Mouse (Mus musculus) lung, embryonic 14.5 days (tissue): Measurements from ENCODE around the gene Htr3b. TPM values are rescaled to one million over a fixed set of nuclear protein-coding genes. Genes with fewer than 3 reads are reported as not detected.
"Not testable (repeated sequence)": the region's sequence is repeated elsewhere in the genome, so short reads cannot be mapped to it uniquely, and the experiment has no call there.

Source experiments
- ATAC-seq: fragments of 200-750 bp; cut with Nextera tagmentation; 2 replicates; pipeline ENCODE4 v1.8.0; 2017; ENCODE audit warnings: mild to moderate bottlenecking, moderate TSS enrichment, moderate library complexity; ENCODE audit not compliant: insufficient read depth
- DNase-seq: peaks from one replicate; pipeline ENCODE4 v3.0.0-alpha.2; 2015
- H3K27ac ChIP-seq: fragments of 300-500 bp; sonication (generic); 2 replicates; pipeline ENCODE4 v1.5.1; 2014; ENCODE audit warnings: low read depth, mild to moderate bottlenecking, moderate library complexity
- H3K27me3 ChIP-seq: fragments of 300-500 bp; sonication (generic); 2 replicates; pipeline ENCODE4 v1.6.1; 2014; ENCODE audit warnings: low read length, control low read depth; ENCODE audit not compliant: insufficient read depth
- H3K36me3 ChIP-seq: fragments of 300-500 bp; sonication (generic); 2 replicates; pipeline ENCODE4 v1.6.1; 2014; ENCODE audit warnings: control low read depth; ENCODE audit not compliant: insufficient read depth
- H3K4me1 ChIP-seq: fragments of 300-500 bp; sonication (generic); 2 replicates; pipeline ENCODE4 v1.6.1; 2014; ENCODE audit warnings: antibody characterized with exemption, control low read depth; ENCODE audit not compliant: insufficient read depth
- H3K4me2 ChIP-seq: fragments of 300-500 bp; sonication (generic); 2 replicates; pipeline ENCODE4 v1.6.1; 2014; ENCODE audit warnings: mild to moderate bottlenecking
- H3K4me3 ChIP-seq: fragments of 300-500 bp; sonication (generic); 2 replicates; pipeline ENCODE4 v1.5.1; 2014; ENCODE audit warnings: low read depth, low read length
- H3K9ac ChIP-seq: fragments of 300-500 bp; sonication (generic); 2 replicates; pipeline ENCODE4 v1.6.1; 2014
- H3K9me3 ChIP-seq: fragments of 300-500 bp; sonication (generic); 2 replicates; pipeline ENCODE4 v1.6.1; 2016; ENCODE audit warnings: low read depth, low read length, control low read depth
- CTCF ChIP-seq: IDR thresholded peaks from 2 replicates; pipeline ENCODE4 v1.5.1; 2016; ENCODE audit warnings: antibody characterized with exemption, low read depth
- WGBS: fragments of 180-500 bp; shearing (Covaris S2); extraction: QIAGEN DNeasy Blood & Tissue Kit; methylation state at CpG from one replicate; pipeline ENCODE4 v1.1.7; 2014; 5-methylcytosine and 5-hydroxymethylcytosine counted together
- polyA plus RNA-seq: library from polyadenylated mRNA; unstranded; fragments of >200 nt; fragmentation: Nextera tagmentation; extraction: Ambion mirVana; gene quantifications from 2 replicates; pipeline ENCODE4 v1.2.1, GENCODE M21; 2014

Htr3b gene
- polyA plus RNA-seq, 1 experiment from 2014 or later = not detected

GRCm38 (mm10) chr9:48985708-48986088, 20.9 kb upstream of the Htr3b start:
- no peak for TF ChIP-seq CTCF
- peak; percentile 57 for DNase-seq
- no peaks in the 10 kb centered on the region for H3K27me3 ChIP-seq
- peak overlapping the region; percentile 83; the same call in 1 of the 2 replicates for H3K27ac ChIP-seq
- under 1% methylated on average over 20 of the region's 20 CpGs for WGBS
- H3K4me1 ChIP-seq = peaks cover 8% of the 10 kb centered on the region; the same call in 1 of the 2 replicates
- no peaks in the 10 kb centered on the region for H3K9me3 ChIP-seq
- no peaks in the 10 kb centered on the region for H3K36me3 ChIP-seq
- peak overlapping the region; percentile 80 for H3K9ac ChIP-seq
- peak overlapping the region; percentile 72 for H3K4me3 ChIP-seq
- ATAC-seq = no peak
- H3K4me2 ChIP-seq = peak overlapping the region; percentile 73

DNA sequence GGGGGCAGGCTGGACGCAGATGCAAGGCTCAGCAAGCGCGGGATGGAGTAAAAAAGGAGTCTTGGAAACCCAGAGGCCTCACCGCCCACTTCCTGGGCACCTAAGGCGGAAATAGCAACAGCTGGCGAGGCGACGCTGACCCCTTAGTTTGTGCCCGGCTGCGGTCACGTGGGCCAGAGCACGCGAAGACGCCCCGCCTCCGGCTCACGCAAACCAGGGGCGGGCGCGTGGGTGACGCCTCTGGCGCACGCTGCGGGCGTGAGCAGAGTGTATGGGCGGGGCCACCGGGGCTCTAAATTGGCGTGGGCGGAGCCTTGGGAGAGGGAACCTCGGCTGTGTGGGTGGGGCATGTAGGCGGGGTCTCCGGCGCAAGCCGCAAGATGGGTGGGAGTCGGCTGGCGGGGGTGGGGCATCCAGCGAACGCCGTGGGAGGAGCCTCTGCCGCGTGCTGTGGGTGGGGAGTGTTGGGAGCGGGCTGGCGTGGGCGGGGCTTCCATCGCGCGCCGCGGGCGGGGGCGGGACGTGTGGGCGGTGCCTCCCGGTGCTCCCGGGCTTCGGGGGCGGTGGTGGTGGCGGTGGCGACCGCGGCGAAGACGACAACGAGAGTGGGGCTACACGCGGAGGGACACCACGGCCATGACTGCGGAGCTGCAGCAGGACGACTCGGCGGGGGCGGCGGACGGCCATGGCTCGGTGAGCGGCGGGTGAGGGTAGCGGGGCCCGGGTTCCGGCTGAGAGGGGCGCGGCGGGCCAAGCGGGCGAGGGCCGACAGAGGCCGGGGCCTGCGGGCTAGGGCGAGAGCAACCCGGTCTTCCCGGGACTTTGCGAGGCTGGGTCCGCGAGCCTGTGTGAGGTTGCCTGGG, 20.3 kb upstream of the Htr3b start, which contains the start of gene Usp28:
TSS of gene Usp28 (plus strand) at position 531 of the 863 bp plus-strand sequence.
- no peak for TF ChIP-seq CTCF
- Histone ChIP-seq H3K27ac (peak within 1 kb of the TSS; percentile 90), H3K4me3 (peak within 1 kb of the TSS; percentile 72), H3K36me3 (no peaks in the 10 kb centered on the region), H3K27me3 (no peaks in the 10 kb centered on the region), H3K4me1 (peaks cover 8% of the 10 kb centered on the region; the same call in 1 of the 2 replicates), H3K9me3 (no peaks in the 10 kb centered on the region), H3K4me2 (peak within 1 kb of the TSS; percentile 73), H3K9ac (peak within 1 kb of the TSS; percentile 80)
- peak; percentile 100 for DNase-seq
- WGBS = under 1% methylated on average over 89 of the region's 94 CpGs
- peak; percentile 93 for ATAC-seq

DNA sequence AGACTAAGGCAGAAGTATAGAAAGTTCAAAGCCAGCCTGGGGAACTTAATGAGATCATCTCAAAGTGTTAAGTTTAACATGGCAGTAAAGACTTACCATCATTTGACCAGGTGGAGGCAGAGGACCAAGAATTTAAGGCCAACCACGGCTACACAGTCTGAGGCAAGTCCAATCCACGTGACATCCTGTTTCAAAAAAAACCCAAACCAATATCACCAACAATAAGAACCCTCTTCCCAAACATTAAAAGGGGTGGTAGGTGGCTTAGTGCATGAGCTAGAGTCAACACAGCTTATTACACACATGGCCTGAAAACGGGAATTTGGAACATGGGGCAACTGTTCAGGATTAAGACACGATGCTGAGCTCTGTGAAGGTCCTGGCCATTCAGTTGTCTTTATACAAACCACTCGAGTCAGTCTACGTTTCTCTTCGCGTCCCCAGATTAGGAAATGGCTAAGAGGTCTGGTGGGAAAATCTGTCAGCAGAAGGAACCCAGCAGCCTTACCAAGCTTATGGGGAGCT, 19.6 kb upstream of the Htr3b start:
- Histone ChIP-seq H3K27ac (peak overlapping the region; percentile 90), H3K4me1 (peaks cover 8% of the 10 kb centered on the region; the same call in 1 of the 2 replicates), H3K4me3 (peak overlapping the region; percentile 72), H3K4me2 (peak overlapping the region; percentile 73), H3K9me3 (no peaks in the 10 kb centered on the region), H3K36me3 (no peaks in the 10 kb centered on the region), H3K27me3 (no peaks in the 10 kb centered on the region), H3K9ac (peak overlapping the region; percentile 61)
- 23% methylated on average over 8 of the region's 8 CpGs for WGBS
- DNase-seq = peak; percentile 15
- peak; percentile 32; the same call in 1 of the 2 replicates for ATAC-seq
- TF ChIP-seq CTCF = no peak

GRCm38 (mm10) chr9:48983801-48984200, 19.0 kb upstream of the Htr3b start:
- ATAC-seq = not testable (repeated sequence)
- 91% methylated on average over 6 of the region's 6 CpGs for WGBS

GRCm38 (mm10) chr9:48981827-48982226, 17.0 kb upstream of the Htr3b start:
- H3K27ac ChIP-seq = no peak overlapping the region
- no peak overlapping the region for H3K4me2 ChIP-seq
- ATAC-seq = no peak
- peaks cover 3% of the 10 kb centered on the region; the same call in 1 of the 2 replicates for H3K4me1 ChIP-seq
- no peak overlapping the region for H3K4me3 ChIP-seq
- H3K27me3 ChIP-seq = no peaks in the 10 kb centered on the region
- no peaks in the 10 kb centered on the region for H3K36me3 ChIP-seq
- no peak for TF ChIP-seq CTCF
- DNase-seq = no peak
- no peak overlapping the region for H3K9ac ChIP-seq
- H3K9me3 ChIP-seq = no peaks in the 10 kb centered on the region

More at GRCm38 (mm10) chr9:48983801-48984200, 19.0 kb upstream of the Htr3b start:
- not testable (repeated sequence) for H3K4me3 ChIP-seq, H3K36me3 ChIP-seq, H3K9ac ChIP-seq, H3K9me3 ChIP-seq, H3K4me1 ChIP-seq, H3K27ac ChIP-seq, DNase-seq, H3K27me3 ChIP-seq
- H3K4me2 ChIP-seq = peak overlapping the region; percentile 73

DNA sequence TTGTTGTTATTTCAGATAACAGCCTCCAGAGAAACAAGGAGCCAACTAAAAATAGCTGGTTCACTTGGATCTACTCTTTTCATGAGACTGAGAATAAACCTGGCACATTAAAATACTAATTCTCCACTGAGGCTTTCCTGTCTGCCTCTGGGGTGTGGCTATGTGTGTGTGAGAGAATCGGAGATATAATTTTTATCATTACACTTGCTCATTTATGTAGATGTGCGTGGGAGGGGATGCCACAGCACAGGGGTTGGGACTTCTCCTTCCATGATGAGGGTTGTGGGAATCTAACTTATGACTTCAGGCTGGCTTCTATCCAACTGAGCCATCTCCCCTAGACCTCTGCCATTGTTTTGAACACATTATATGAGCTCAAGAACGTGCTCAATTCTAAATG, 16.0 kb upstream of the Htr3b start:
- no peak for ATAC-seq
- no peak for DNase-seq
- Histone ChIP-seq H3K4me2 (no peak overlapping the region), H3K4me3 (no peak overlapping the region), H3K9ac (no peak overlapping the region), H3K27me3 (no peaks in the 10 kb centered on the region), H3K9me3 (no peaks in the 10 kb centered on the region), H3K4me1 (no peaks in the 10 kb centered on the region), H3K36me3 (no peaks in the 10 kb centered on the region), H3K27ac (no peak overlapping the region)
- no peak for TF ChIP-seq CTCF
- whole genome bisulfite sequencing = 65% methylated on average over 3 of the region's 3 CpGs

- H3K36me3 ChIP-seq = no peaks in the 10 kb centered on the region
- TF ChIP-seq CTCF = no peak
- no peak overlapping the region for H3K4me3 ChIP-seq
- ATAC-seq (no peak), DNase-seq (no peak)
- H3K9ac ChIP-seq = no peak overlapping the region
- no peak overlapping the region for H3K27ac ChIP-seq
- no peak overlapping the region for H3K4me2 ChIP-seq
- WGBS = 63% methylated on average over 5 of the region's 5 CpGs
- no peaks in the 10 kb centered on the region for H3K9me3 ChIP-seq
- H3K4me1 ChIP-seq = no peaks in the 10 kb centered on the region
- no peaks in the 10 kb centered on the region for H3K27me3 ChIP-seq
Observed at GRCm38 (mm10) chr9:48980371-48980770, 15.6 kb upstream of the Htr3b start.
